Mouse (Mus musculus) forelimb bud, embryonic 11.5 days (tissue): ENCODE data around the gene Mast3.

Experiments used
- DNase-seq: peaks from one replicate; pipeline ENCODE4 v3.0.0-alpha.2; 2012; ENCODE audit warnings: low read depth, low spot score

The Mast3 gene

GRCm38 (mm10) chr8:70776496-70777444 is 28.1 kb downstream of the Mast3 start, which contains the start of gene Pik3r2:
TSS of gene Pik3r2 (minus strand) at chr8:70776713.
- DNase-seq = peak; percentile 97

GRCm38 (mm10) chr8:70775851-70776495 is 28.9 kb downstream of the Mast3 start:
- no peak for DNase-seq

GRCm38 (mm10) chr8:70775227-70775626 is 29.6 kb downstream of the Mast3 start:
- no peak for DNase-seq

- no peak for DNase-seq
These were observed 30.1 kb downstream of the Mast3 start for GRCm38 (mm10) chr8:70774740-70775139.

GRCm38 (mm10) chr8:70773833-70774232 is 31.0 kb downstream of the Mast3 start:
- no peak for DNase-seq

GRCm38 (mm10) chr8:70773410-70773809 is 31.4 kb downstream of the Mast3 start:
- DNase-seq = no peak

GRCm38 (mm10) chr8:70772890-70773289 is 32.0 kb downstream of the Mast3 start:
- no peak for DNase-seq

- DNase-seq = no peak
These were observed 32.8 kb downstream of the Mast3 start for GRCm38 (mm10) chr8:70772075-70772474.

- DNase-seq = no peak
These were observed 33.6 kb downstream of the Mast3 start for GRCm38 (mm10) chr8:70771217-70771616.

GRCm38 (mm10) chr8:70770748-70771147 is 34.1 kb downstream of the Mast3 start:
- no peak for DNase-seq

- DNase-seq = no peak
These were observed 35.0 kb downstream of the Mast3 start for GRCm38 (mm10) chr8:70769858-70770257.

GRCm38 (mm10) chr8:70769359-70769758 is 35.5 kb downstream of the Mast3 start:
- DNase-seq = peak; percentile 98

- no peak for DNase-seq
These were observed 35.9 kb downstream of the Mast3 start for GRCm38 (mm10) chr8:70768956-70769355.

- no peak for DNase-seq
These were observed 36.5 kb downstream of the Mast3 start for GRCm38 (mm10) chr8:70768231-70768776.

GRCm38 (mm10) chr8:70767503-70767902 is 37.4 kb downstream of the Mast3 start:
- no peak for DNase-seq

- peak; percentile 78 for DNase-seq
These were observed 38.0 kb downstream of the Mast3 start for GRCm38 (mm10) chr8:70766571-70767440.

- DNase-seq = no peak
These were observed 38.9 kb downstream of the Mast3 start for GRCm38 (mm10) chr8:70765838-70766570.

GRCm38 (mm10) chr8:70765329-70765728 is 39.5 kb downstream of the Mast3 start:
- no peak for DNase-seq

- no peak for DNase-seq
These were observed 40.2 kb downstream of the Mast3 start for GRCm38 (mm10) chr8:70764676-70765075.

- DNase-seq = no peak
These were observed 40.8 kb downstream of the Mast3 start for GRCm38 (mm10) chr8:70764026-70764425.

- no peak for DNase-seq
These were observed 41.5 kb downstream of the Mast3 start for GRCm38 (mm10) chr8:70763354-70763753.
